Mouse (Mus musculus) limb, embryonic 13.5 days (tissue): Measurements from ENCODE around the gene Pxdc1. TPM values are rescaled to one million over a fixed set of nuclear protein-coding genes. Genes with fewer than 3 reads are reported as not detected.
A peak's percentile ranks its signal among the peaks of the same experiment; 100 is the strongest.

Source experiments
- ATAC-seq: fragments of 200-750 bp; cut with Nextera tagmentation; 2 replicates; pipeline ENCODE4 v1.8.0; 2017; ENCODE audit warnings: low read depth, moderate number of reproducible peaks, moderate TSS enrichment; ENCODE audit not compliant: low FRiP score
- H3K27ac ChIP-seq: fragments of 300-500 bp; sonication (generic); 2 replicates; pipeline ENCODE4 v1.5.1; 2015; ENCODE audit warnings: inconsistent platforms, mild to moderate bottlenecking, moderate library complexity
- H3K27me3 ChIP-seq: fragments of 300-500 bp; sonication (generic); 2 replicates; pipeline ENCODE4 v1.6.1; 2015; ENCODE audit warnings: mild to moderate bottlenecking, inconsistent platforms
- H3K36me3 ChIP-seq: fragments of 300-500 bp; sonication (generic); 2 replicates; pipeline ENCODE4 v1.6.1; 2015; ENCODE audit warnings: inconsistent platforms, mild to moderate bottlenecking, moderate library complexity
- H3K4me1 ChIP-seq: fragments of 300-500 bp; sonication (generic); 2 replicates; pipeline ENCODE4 v1.6.1; 2015; ENCODE audit warnings: inconsistent platforms
- H3K4me2 ChIP-seq: fragments of 300-500 bp; sonication (generic); replicated peaks from 2 replicates; pipeline ENCODE4 v1.6.1; 2015; ENCODE audit warnings: inconsistent platforms, mild to moderate bottlenecking, moderate library complexity
- H3K4me3 ChIP-seq: fragments of 300-500 bp; sonication (generic); 2 replicates; pipeline ENCODE4 v1.5.1; 2015; ENCODE audit warnings: moderate library complexity, mild to moderate bottlenecking, inconsistent platforms
- H3K9ac ChIP-seq: fragments of 300-500 bp; sonication (generic); 2 replicates; pipeline ENCODE4 v1.6.1; 2015; ENCODE audit warnings: mild to moderate bottlenecking, inconsistent platforms
- H3K9me3 ChIP-seq: fragments of 300-500 bp; sonication (generic); 2 replicates; pipeline ENCODE4 v1.6.1; 2016; ENCODE audit warnings: inconsistent platforms
- WGBS: fragments of 180-500 bp; shearing (Covaris S2); methylation state at CpG from one replicate; pipeline ENCODE4 v1.1.7; 2015; 5-methylcytosine and 5-hydroxymethylcytosine counted together
- polyA plus RNA-seq: library from polyadenylated mRNA; unstranded; fragments of >200 nt; fragmentation: Nextera tagmentation; extraction: Ambion mirVana; gene quantifications from 2 replicates; pipeline ENCODE4 v1.2.1, GENCODE M21; 2015

Gene Pxdc1
- polyA plus RNA-seq, 1 experiment from 2014 or later: 14.2 TPM

DNA sequence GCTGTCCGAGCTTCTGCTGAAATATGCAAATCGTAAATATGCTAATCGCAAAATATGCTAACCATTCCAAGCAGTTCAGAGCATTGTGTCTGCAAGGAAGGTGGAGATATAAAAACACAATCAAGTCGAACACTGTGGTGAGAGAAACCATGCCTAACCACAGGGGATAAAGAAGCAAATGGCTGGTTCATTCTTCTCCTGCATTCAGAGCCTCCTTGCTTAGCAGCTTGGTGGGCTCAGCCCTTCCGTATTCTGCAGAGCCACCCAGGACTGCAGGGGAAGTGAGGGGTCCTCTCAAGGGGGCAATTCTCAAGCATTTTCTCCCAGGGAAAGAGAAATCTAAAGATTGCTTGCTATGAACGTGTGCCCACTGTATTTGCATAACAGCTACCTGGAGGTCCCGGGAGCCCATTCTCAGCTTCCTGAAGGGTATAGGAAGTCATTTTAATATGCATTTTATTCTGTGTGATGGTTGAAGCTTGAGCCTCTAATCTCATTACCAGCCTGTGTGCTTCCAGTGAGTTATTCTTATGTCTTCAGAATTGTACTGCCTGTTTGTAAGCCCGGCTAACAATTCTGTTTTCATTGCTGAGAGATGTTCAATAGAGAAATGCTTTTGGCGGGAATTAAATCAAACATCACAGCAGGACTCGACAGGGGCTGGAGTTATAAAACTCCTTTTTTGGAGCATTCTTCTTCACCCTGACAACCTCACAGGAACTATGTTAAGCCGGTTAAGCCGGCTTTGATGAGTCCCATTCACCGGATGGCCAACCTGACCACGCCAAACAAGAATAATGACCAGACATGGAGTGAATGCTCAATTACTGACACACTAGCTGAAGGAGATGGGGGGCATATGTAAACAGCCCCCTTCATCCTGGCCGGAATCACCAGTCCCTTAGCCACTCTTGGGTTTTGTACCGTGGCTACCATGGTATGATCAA, 16.9 kb upstream of the Pxdc1 start:
- Histone ChIP-seq H3K4me1 (peaks cover 5% of the 10 kb centered on the region; the same call in 1 of the 2 replicates), H3K4me3 (no peak overlapping the region), H3K27me3 (no peaks in the 10 kb centered on the region), H3K9me3 (peaks cover 5% of the 10 kb centered on the region; the same call in 1 of the 2 replicates), H3K27ac (no peak overlapping the region), H3K9ac (no peak overlapping the region), H3K36me3 (no peaks in the 10 kb centered on the region), H3K4me2 (no peak overlapping the region)
- 52% methylated on average over 16 of the region's 16 CpGs for WGBS
- no peak for ATAC-seq

DNA sequence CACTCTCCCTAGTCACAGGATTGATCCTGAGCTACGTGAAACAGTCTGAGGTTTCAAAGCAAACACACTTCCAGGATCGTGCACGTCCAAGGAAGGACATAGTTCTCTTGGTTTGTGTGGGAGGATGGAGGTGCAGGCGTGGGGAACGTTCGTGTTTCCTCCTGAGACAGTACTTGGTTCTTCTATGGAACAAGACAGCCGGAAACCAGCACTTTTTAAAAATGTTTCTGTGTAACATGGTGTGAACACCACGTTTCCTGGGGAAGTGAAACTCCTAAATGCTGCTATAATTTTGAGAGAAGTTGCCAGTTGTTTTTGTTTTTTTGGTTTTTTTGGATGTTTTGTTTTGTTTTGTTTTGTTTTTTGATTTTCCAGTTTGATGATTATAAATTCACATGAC, 13.9 kb upstream of the Pxdc1 start:
- Histone ChIP-seq H3K27ac (no peak overlapping the region), H3K4me3 (no peak overlapping the region), H3K4me2 (no peak overlapping the region), H3K36me3 (no peaks in the 10 kb centered on the region), H3K4me1 (peaks cover 5% of the 10 kb centered on the region; the same call in 1 of the 2 replicates), H3K9ac (no peak overlapping the region), H3K27me3 (no peaks in the 10 kb centered on the region), H3K9me3 (peaks cover 5% of the 10 kb centered on the region; the same call in 1 of the 2 replicates)
- no peak for ATAC-seq
- 75% methylated on average over 8 of the region's 8 CpGs for WGBS

DNA sequence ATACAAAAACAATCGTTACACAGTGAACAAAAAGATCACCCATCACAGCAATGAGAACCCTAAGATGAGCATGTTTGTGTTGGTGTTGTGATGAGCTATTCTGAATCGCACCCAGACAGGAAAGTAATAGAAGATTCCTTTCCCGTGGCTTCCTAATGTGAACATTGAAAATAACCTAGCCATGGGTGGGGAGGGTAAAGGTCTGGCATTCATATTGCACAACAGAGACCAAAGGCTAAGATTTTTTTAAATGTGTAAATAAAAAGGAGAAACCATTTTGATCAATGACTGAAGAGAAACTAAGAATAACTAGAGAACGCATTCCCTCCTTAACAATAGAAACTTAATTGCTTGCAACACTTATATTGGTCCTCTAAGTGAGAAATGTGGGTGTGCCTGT, 11.8 kb upstream of the Pxdc1 start:
- ATAC-seq: no peak
- no peaks in the 10 kb centered on the region for H3K27me3 ChIP-seq
- WGBS: 84% methylated on average over 4 of the region's 4 CpGs
- H3K27ac ChIP-seq: no peak overlapping the region
- peaks cover 5% of the 10 kb centered on the region; the same call in 1 of the 2 replicates for H3K9me3 ChIP-seq
- H3K36me3 ChIP-seq: no peaks in the 10 kb centered on the region
- peaks cover 3% of the 10 kb centered on the region; the same call in 1 of the 2 replicates for H3K4me1 ChIP-seq
- no peak overlapping the region for H3K4me2 ChIP-seq
- H3K4me3 ChIP-seq: no peak overlapping the region
- H3K9ac ChIP-seq: no peak overlapping the region

DNA sequence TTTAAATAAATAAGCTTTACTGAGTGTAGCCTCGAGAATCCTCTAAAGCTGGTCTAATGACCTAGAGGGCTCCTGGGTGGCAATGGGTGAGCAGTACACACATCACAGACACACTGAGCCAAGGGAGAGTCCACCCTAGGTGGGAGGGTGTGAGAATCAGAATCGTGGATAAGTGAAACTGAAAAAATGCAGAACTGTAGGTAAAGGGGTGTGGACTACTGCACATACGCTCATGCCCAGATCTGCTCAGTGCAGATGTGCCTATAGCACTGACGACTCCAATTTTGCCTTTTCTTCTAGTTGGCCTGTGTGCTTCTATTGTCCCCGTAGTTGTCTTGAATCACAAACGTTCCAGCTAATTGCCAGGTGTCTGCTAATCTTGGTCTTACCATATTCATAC, 10.5 kb upstream of the Pxdc1 start:
- no peaks in the 10 kb centered on the region for H3K4me1 ChIP-seq
- no peak overlapping the region for H3K27ac ChIP-seq
- H3K4me2 ChIP-seq: no peak overlapping the region
- no peaks in the 10 kb centered on the region for H3K27me3 ChIP-seq
- H3K4me3 ChIP-seq: no peak overlapping the region
- no peak overlapping the region for H3K9ac ChIP-seq
- ATAC-seq: no peak
- no peaks in the 10 kb centered on the region for H3K36me3 ChIP-seq
- WGBS: 77% methylated on average over 6 of the region's 6 CpGs
- H3K9me3 ChIP-seq: peaks cover 4% of the 10 kb centered on the region; the same call in 1 of the 2 replicates

DNA sequence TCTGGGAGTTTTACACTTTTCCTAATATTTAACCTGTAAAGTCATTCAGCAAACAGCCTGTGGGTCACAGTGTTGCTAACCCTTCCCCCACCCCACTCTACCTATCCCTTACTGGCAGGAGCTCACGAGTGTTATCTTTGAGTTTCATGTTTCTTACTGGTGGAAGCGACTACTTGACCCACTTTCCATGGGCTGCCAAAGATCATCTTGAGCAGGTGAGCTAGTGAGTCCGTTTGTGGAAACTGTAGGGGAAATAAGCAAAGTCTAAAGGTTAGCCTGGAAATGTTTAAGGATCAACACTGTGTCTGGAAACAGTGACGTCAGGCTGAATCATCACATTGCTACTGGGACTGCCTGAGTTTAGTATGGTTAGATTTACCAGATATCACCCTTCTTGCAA, 6.2 kb upstream of the Pxdc1 start:
- Histone ChIP-seq H3K36me3 (no peaks in the 10 kb centered on the region), H3K9ac (no peak overlapping the region), H3K4me1 (no peaks in the 10 kb centered on the region), H3K27me3 (peaks cover 4% of the 10 kb centered on the region; the same call in 1 of the 2 replicates), H3K4me2 (no peak overlapping the region), H3K27ac (no peak overlapping the region), H3K9me3 (no peaks in the 10 kb centered on the region), H3K4me3 (no peak overlapping the region)
- no peak for ATAC-seq
- 71% methylated on average over 4 of the region's 4 CpGs for WGBS

DNA sequence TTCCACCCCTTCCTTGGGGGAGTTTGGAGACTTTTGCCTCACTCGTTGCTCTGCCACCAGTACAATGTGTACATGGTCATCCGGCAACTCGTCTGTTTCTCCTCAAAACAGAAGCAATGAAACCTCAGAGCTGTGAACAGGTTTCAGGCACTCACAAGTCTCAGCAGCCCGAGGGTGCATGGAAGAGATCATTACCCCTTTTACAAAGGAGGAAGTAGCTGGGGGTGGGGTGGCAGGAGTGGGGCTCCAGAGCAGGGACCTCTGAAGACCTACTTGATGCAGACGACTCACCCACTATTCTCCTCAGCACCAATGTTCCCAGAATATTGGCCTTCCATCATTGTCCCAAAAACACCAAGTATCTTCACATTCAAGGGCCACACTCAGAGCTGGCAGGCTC, 3.1 kb upstream of the Pxdc1 start:
- no peak for ATAC-seq
- WGBS: 77% methylated on average over 5 of the region's 5 CpGs

DNA sequence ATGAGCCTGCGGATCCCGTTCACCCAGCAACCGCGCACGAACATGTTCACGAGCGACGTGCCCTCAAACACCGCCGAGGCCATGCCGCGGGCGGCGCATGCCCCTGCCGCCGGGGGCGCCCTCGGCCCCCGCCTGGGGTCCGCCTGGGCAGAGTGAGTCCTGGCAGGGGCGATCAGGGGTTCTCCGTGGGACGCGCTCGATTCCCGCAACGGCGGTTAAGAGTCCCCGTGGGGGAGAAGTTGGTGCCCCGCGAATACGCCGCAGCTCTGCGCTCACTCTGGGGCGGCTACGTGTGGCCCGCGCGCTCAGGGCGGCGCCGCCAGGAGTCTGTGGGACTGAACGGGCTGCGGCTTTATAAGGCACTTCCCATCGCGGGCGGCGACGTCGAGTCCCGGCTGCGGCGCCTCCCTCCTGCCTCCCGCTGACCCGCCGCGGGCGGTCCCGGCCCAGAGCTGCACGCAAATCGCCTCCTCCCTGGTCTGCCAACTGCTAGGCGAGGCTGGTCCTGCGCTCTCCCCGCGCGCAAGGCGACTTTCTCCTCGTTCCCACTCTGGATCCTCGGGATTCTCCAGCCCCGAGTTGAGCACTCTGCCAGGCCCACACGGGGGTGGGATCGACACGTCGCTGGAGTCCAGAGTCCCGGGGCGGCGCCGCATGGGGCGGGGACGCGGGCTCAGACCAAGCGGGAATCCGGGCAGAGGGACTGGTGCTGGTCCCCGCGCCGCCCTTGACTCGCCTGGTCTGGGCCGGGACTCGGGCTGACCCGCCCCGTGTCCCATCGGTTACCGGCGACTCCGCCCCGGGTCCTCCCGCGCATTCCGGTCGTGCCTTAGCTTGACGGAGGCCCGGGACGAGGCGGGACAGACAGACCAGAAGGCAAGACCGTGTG, 689 bp downstream of the Pxdc1 start:
- Histone ChIP-seq H3K9ac (peak overlapping the region; percentile 79), H3K27ac (peak overlapping the region; percentile 73), H3K4me3 (peak overlapping the region; percentile 64), H3K4me2 (peak overlapping the region; percentile 87), H3K27me3 (peaks cover 47% of the 10 kb centered on the region), H3K36me3 (no peaks in the 10 kb centered on the region), H3K9me3 (no peaks in the 10 kb centered on the region), H3K4me1 (peaks cover 32% of the 10 kb centered on the region)
- ATAC-seq: peak; percentile 75
- WGBS: under 1% methylated on average over 104 of the region's 105 CpGs

More for the DNA sequence above, 3.1 kb upstream of the Pxdc1 start:
- Histone ChIP-seq H3K4me2 (no peak overlapping the region), H3K27ac (no peak overlapping the region), H3K4me3 (no peak overlapping the region), H3K9ac (no peak overlapping the region), H3K9me3 (no peaks in the 10 kb centered on the region), H3K36me3 (no peaks in the 10 kb centered on the region), H3K27me3 (peaks cover 22% of the 10 kb centered on the region), H3K4me1 (peaks cover 9% of the 10 kb centered on the region; the same call in 1 of the 2 replicates)

DNA sequence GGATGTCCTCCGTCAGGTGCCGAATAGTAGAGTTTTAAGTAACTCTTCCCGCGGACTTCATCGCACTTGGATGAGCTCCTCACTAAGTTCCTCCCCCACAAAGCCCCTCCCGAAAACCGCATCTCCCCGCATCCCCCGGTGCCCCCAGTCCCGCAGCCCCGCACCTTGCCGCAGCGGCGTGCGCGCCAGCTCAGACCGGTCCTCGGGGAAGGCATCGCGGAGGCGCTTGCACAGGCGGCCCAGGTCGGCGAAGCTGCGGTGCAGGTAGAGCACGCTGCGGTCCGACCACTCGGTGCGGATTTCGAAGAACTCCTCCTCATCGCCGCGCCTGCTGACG, 1.3 kb downstream of the Pxdc1 start:
- Histone ChIP-seq H3K9ac (peak overlapping the region; percentile 79), H3K4me2 (peak overlapping the region; percentile 87), H3K4me3 (peak overlapping the region; percentile 64), H3K9me3 (no peaks in the 10 kb centered on the region), H3K27ac (peak overlapping the region; percentile 73; the same call in 1 of the 2 replicates), H3K4me1 (peaks cover 32% of the 10 kb centered on the region), H3K36me3 (no peaks in the 10 kb centered on the region), H3K27me3 (peaks cover 49% of the 10 kb centered on the region)
- under 1% methylated on average over 35 of the region's 35 CpGs for WGBS
- ATAC-seq: no peak

DNA sequence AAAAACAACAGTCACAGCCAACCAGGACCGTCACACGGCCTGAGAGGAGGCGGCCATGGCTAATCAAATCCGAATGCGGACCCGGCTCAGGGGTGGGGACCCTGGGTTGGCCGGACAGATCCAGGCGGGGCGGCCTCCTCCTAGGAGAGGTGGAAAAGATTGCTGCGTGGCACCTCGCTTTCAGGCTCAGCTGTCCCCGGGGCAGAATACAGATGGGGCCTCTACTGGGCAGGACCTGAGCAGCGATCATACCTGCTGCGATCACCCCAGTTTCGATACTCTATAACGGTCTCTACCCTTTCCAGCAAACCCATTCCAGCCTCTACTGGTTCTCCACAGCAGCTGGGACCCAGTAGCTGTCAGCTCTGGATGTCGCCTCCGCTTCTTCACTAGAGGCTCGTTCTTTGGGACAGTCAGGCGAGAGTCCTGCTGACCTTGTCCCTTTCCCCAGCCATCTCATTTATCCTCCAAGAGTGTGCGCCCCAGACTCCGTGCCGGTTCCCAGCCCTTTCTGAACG, 1.8 kb downstream of the Pxdc1 start:
- WGBS: under 1% methylated on average over 24 of the region's 24 CpGs
- Histone ChIP-seq H3K36me3 (no peaks in the 10 kb centered on the region), H3K4me2 (peak overlapping the region; percentile 87), H3K27ac (no peak overlapping the region), H3K4me1 (peaks cover 32% of the 10 kb centered on the region), H3K9ac (peak overlapping the region; percentile 79), H3K27me3 (peaks cover 52% of the 10 kb centered on the region), H3K4me3 (peak overlapping the region; percentile 64), H3K9me3 (no peaks in the 10 kb centered on the region)
- ATAC-seq: no peak

DNA sequence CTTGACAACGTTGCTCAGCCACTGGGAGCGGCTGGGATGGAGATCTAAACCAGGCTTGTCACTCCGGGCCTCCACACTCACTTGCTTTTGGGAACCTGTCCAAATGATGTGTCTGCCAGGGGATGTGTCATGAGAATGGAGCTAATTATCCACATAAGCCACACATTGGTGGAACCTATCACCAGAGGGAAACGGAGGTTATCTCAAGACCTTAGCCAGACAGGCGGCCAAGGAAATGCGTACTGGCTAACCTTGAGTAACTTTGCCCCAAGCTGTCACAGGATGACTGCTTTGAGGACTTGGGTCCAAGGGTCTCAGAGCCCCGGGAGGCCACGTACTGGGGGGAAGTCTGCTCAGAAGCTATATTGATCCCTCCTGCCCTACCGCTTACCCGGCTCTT, 2.3 kb downstream of the Pxdc1 start:
- Histone ChIP-seq H3K4me1 (peaks cover 38% of the 10 kb centered on the region), H3K4me3 (peak overlapping the region; percentile 64), H3K27me3 (peaks cover 52% of the 10 kb centered on the region), H3K9me3 (no peaks in the 10 kb centered on the region), H3K27ac (no peak overlapping the region), H3K36me3 (no peaks in the 10 kb centered on the region), H3K9ac (peak overlapping the region; percentile 79), H3K4me2 (peak overlapping the region; percentile 87)
- 26% methylated on average over 10 of the region's 10 CpGs for WGBS
- no peak for ATAC-seq

DNA sequence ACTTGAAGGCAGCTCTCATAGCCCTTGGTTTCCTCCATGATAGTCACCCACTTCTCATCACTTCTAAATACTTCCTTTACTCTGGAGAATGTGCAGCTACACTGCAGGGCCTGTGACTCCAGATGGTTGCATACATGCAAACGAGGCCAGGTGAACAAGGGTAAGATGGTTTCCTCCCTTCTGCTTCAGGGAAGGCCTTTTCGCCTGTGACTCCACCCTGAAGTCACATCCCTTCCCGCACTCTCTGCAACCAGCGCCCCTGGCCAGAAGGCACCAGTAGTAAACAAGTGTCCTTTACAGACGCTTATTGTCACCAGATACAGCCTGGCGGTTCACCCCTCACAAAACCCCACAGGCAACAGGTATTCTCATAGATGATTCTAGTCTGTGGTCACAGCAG, 2.9 kb downstream of the Pxdc1 start:
- Histone ChIP-seq H3K9me3 (no peaks in the 10 kb centered on the region), H3K4me2 (peak overlapping the region; percentile 87), H3K4me1 (peaks cover 44% of the 10 kb centered on the region), H3K9ac (peak overlapping the region; percentile 79), H3K36me3 (no peaks in the 10 kb centered on the region), H3K27me3 (peaks cover 52% of the 10 kb centered on the region), H3K4me3 (peak overlapping the region; percentile 64), H3K27ac (no peak overlapping the region)
- ATAC-seq: no peak
- WGBS: 49% methylated on average over 6 of the region's 6 CpGs

DNA sequence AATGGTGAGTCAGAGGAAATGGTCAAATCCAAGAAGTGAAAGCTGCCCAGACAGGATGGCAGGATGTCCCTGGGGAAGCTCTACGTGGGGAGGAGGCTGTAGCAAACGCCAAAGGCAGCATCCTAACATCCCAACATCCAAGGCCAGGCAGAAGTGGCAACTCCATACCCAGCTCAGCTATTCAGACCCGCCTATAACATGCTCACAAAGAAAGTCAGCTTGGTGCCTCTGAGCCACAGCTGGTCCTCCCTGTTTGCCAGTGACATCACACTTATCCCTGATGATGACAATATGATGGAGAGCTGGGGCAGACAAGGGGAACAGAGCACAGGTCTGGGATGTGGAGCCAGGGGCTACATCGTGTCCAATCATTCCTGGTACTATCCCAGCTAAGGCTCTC, 5.5 kb downstream of the Pxdc1 start:
- no peak for ATAC-seq
- Histone ChIP-seq H3K9me3 (no peaks in the 10 kb centered on the region), H3K4me2 (no peak overlapping the region), H3K4me1 (peaks cover 59% of the 10 kb centered on the region), H3K36me3 (no peaks in the 10 kb centered on the region), H3K9ac (no peak overlapping the region), H3K27me3 (peaks cover 40% of the 10 kb centered on the region), H3K27ac (no peak overlapping the region), H3K4me3 (no peak overlapping the region)
- WGBS: 68% methylated on average over 4 of the region's 4 CpGs
